Mouse (Mus musculus) liver, embryonic 12.5 days (tissue): ENCODE results near the gene Smurf1. TPM values are rescaled to one million over a fixed set of nuclear protein-coding genes. Genes with fewer than 3 reads are reported as not detected.

ENCODE experiments used
- ATAC-seq: fragments of 200-750 bp; cut with Nextera tagmentation; 2 replicates; pipeline ENCODE4 v1.8.0; 2017; ENCODE audit warnings: moderate number of reproducible peaks, mild to moderate bottlenecking, moderate library complexity
- H3K27ac ChIP-seq: fragments of 300-500 bp; sonication (generic); 2 replicates; pipeline ENCODE4 v1.5.1; 2016; ENCODE audit warnings: mild to moderate bottlenecking
- H3K27me3 ChIP-seq: fragments of 300-500 bp; sonication (generic); replicated peaks from 2 replicates; pipeline ENCODE4 v1.6.1; 2016; ENCODE audit warnings: mild to moderate bottlenecking, moderate library complexity
- H3K36me3 ChIP-seq: fragments of 300-500 bp; sonication (generic); 2 replicates; pipeline ENCODE4 v1.6.1; 2016; ENCODE audit warnings: mild to moderate bottlenecking, moderate library complexity
- H3K4me1 ChIP-seq: fragments of 300-500 bp; sonication (generic); 2 replicates; pipeline ENCODE4 v1.6.1; 2016
- H3K4me2 ChIP-seq: fragments of 300-500 bp; sonication (generic); 2 replicates; pipeline ENCODE4 v1.6.1; 2016; ENCODE audit warnings: mild to moderate bottlenecking, moderate library complexity
- H3K4me3 ChIP-seq: fragments of 300-500 bp; sonication (generic); 2 replicates; pipeline ENCODE4 v1.5.1; 2016; ENCODE audit warnings: mild to moderate bottlenecking, moderate library complexity
- H3K9ac ChIP-seq: fragments of 300-500 bp; sonication (generic); 2 replicates; pipeline ENCODE4 v1.6.1; 2016; ENCODE audit warnings: mild to moderate bottlenecking, moderate library complexity
- H3K9me3 ChIP-seq: fragments of 300-500 bp; sonication (generic); replicated peaks from 2 replicates; pipeline ENCODE4 v1.6.1; 2016; ENCODE audit warnings: mild to moderate bottlenecking, moderate library complexity
- WGBS: fragments of 180-500 bp; shearing (Covaris S2); methylation state at CpG from one replicate; pipeline ENCODE4 v1.1.7; 2016; ENCODE audit not compliant: insufficient replicate concordance; 5-methylcytosine and 5-hydroxymethylcytosine counted together
- polyA plus RNA-seq: library from polyadenylated mRNA; unstranded; fragments of >200 nt; fragmentation: Nextera tagmentation; extraction: Ambion mirVana; gene quantifications from 2 replicates; pipeline ENCODE4 v1.2.1, GENCODE M21; 2016

Smurf1 gene
- polyA plus RNA-seq, 1 experiment from 2014 or later: 4.2 TPM

GRCm38 (mm10) chr5:144952592-144952991 lies 13.1 kb downstream of the Smurf1 start:
- no peaks in the 10 kb centered on the region for H3K9me3 ChIP-seq
- WGBS: 71% methylated on average over 2 of the region's 2 CpGs
- no peak overlapping the region for H3K27ac ChIP-seq
- no peaks in the 10 kb centered on the region for H3K27me3 ChIP-seq
- H3K4me3 ChIP-seq: no peak overlapping the region
- H3K4me2 ChIP-seq: no peak overlapping the region
- 0 out of 2 replicates have a peak, but pooled peaks cover 6% of the 10 kb centered on the region for H3K4me1 ChIP-seq
- no peak overlapping the region for H3K9ac ChIP-seq
- no peaks in the 10 kb centered on the region for H3K36me3 ChIP-seq
- no peak for ATAC-seq

GRCm38 (mm10) chr5:144950428-144951051 lies 15.1 kb downstream of the Smurf1 start:
- no peaks in the 10 kb centered on the region for H3K4me1 ChIP-seq
- H3K36me3 ChIP-seq: no peaks in the 10 kb centered on the region
- no peaks in the 10 kb centered on the region for H3K9me3 ChIP-seq
- H3K27ac ChIP-seq: no peak overlapping the region
- H3K4me3 ChIP-seq: no peak overlapping the region
- ATAC-seq: no peak
- no peak overlapping the region for H3K4me2 ChIP-seq
- H3K9ac ChIP-seq: no peak overlapping the region
- WGBS: 73% methylated on average over 5 of the region's 5 CpGs
- no peaks in the 10 kb centered on the region for H3K27me3 ChIP-seq

GRCm38 (mm10) chr5:144949856-144950255 lies 15.8 kb downstream of the Smurf1 start:
- WGBS: 69% methylated on average over 4 of the region's 4 CpGs
- no peaks in the 10 kb centered on the region for H3K36me3 ChIP-seq
- ATAC-seq: no peak

GRCm38 (mm10) chr5:144948422-144948821 lies 17.2 kb downstream of the Smurf1 start:
- ATAC-seq: no peak
- Histone ChIP-seq H3K27me3 (no peaks in the 10 kb centered on the region), H3K36me3 (no peaks in the 10 kb centered on the region), H3K4me2 (no peak overlapping the region), H3K9ac (no peak overlapping the region), H3K9me3 (no peaks in the 10 kb centered on the region), H3K4me3 (no peak overlapping the region), H3K27ac (no peak overlapping the region), H3K4me1 (no peaks in the 10 kb centered on the region)
- WGBS: 70% methylated on average over 11 of the region's 11 CpGs

More at GRCm38 (mm10) chr5:144949856-144950255, 15.8 kb downstream of the Smurf1 start:
- H3K4me3 ChIP-seq: no peak overlapping the region
- H3K9me3 ChIP-seq: no peaks in the 10 kb centered on the region
- no peak overlapping the region for H3K4me2 ChIP-seq
- no peak overlapping the region for H3K9ac ChIP-seq
- no peak overlapping the region for H3K27ac ChIP-seq
- no peaks in the 10 kb centered on the region for H3K27me3 ChIP-seq
- H3K4me1 ChIP-seq: no peaks in the 10 kb centered on the region

- no peak overlapping the region for H3K27ac ChIP-seq
- ATAC-seq: no peak
- no peak overlapping the region for H3K4me3 ChIP-seq
- H3K4me1 ChIP-seq: no peaks in the 10 kb centered on the region
- H3K9ac ChIP-seq: no peak overlapping the region
- no peak overlapping the region for H3K4me2 ChIP-seq
- H3K9me3 ChIP-seq: no peaks in the 10 kb centered on the region
- no peaks in the 10 kb centered on the region for H3K36me3 ChIP-seq
- no peaks in the 10 kb centered on the region for H3K27me3 ChIP-seq
- whole genome bisulfite sequencing: 87% methylated on average over 1 of the region's 1 CpGs
Observed at GRCm38 (mm10) chr5:144948002-144948401, 17.6 kb downstream of the Smurf1 start.

- no peak overlapping the region for H3K4me2 ChIP-seq
- H3K4me1 ChIP-seq: no peaks in the 10 kb centered on the region
- 67% methylated on average over 4 of the region's 4 CpGs for WGBS
- H3K9ac ChIP-seq: no peak overlapping the region
- ATAC-seq: no peak
- H3K27me3 ChIP-seq: no peaks in the 10 kb centered on the region
- no peaks in the 10 kb centered on the region for H3K9me3 ChIP-seq
- no peak overlapping the region for H3K27ac ChIP-seq
- no peaks in the 10 kb centered on the region for H3K36me3 ChIP-seq
- H3K4me3 ChIP-seq: no peak overlapping the region
Observed at GRCm38 (mm10) chr5:144946032-144946431, 19.6 kb downstream of the Smurf1 start.

- Histone ChIP-seq H3K4me1 (no peaks in the 10 kb centered on the region), H3K9me3 (no peaks in the 10 kb centered on the region), H3K9ac (no peak overlapping the region), H3K4me2 (no peak overlapping the region), H3K36me3 (no peaks in the 10 kb centered on the region), H3K4me3 (no peak overlapping the region), H3K27ac (no peak overlapping the region), H3K27me3 (no peaks in the 10 kb centered on the region)
- 69% methylated on average over 7 of the region's 7 CpGs for WGBS
- no peak for ATAC-seq
Observed at GRCm38 (mm10) chr5:144944932-144945331, 20.7 kb downstream of the Smurf1 start.

GRCm38 (mm10) chr5:144944370-144944769 lies 21.3 kb downstream of the Smurf1 start:
- Histone ChIP-seq H3K27me3 (no peaks in the 10 kb centered on the region), H3K36me3 (no peaks in the 10 kb centered on the region), H3K9ac (no peak overlapping the region), H3K4me3 (no peak overlapping the region), H3K4me2 (no peak overlapping the region), H3K27ac (no peak overlapping the region), H3K9me3 (no peaks in the 10 kb centered on the region), H3K4me1 (no peaks in the 10 kb centered on the region)
- WGBS: 66% methylated on average over 4 of the region's 4 CpGs
- no peak for ATAC-seq

GRCm38 (mm10) chr5:144943346-144943745 lies 22.3 kb downstream of the Smurf1 start:
- Histone ChIP-seq H3K4me2 (no peak overlapping the region), H3K27me3 (no peaks in the 10 kb centered on the region), H3K36me3 (no peaks in the 10 kb centered on the region), H3K9me3 (no peaks in the 10 kb centered on the region), H3K4me1 (no peaks in the 10 kb centered on the region), H3K9ac (no peak overlapping the region), H3K4me3 (no peak overlapping the region), H3K27ac (no peak overlapping the region)
- no peak for ATAC-seq
- 50% methylated on average over 6 of the region's 6 CpGs for WGBS

GRCm38 (mm10) chr5:144942431-144942830 lies 23.2 kb downstream of the Smurf1 start:
- no peak overlapping the region for H3K4me2 ChIP-seq
- no peak overlapping the region for H3K9ac ChIP-seq
- H3K27ac ChIP-seq: no peak overlapping the region
- no peaks in the 10 kb centered on the region for H3K27me3 ChIP-seq
- no peak overlapping the region for H3K4me3 ChIP-seq
- no peaks in the 10 kb centered on the region for H3K36me3 ChIP-seq
- H3K9me3 ChIP-seq: no peaks in the 10 kb centered on the region
- ATAC-seq: no peak
- 67% methylated on average over 9 of the region's 9 CpGs for WGBS
- H3K4me1 ChIP-seq: no peaks in the 10 kb centered on the region; the same call in 1 of the 2 replicates

GRCm38 (mm10) chr5:144940904-144941303 lies 24.7 kb downstream of the Smurf1 start:
- Histone ChIP-seq H3K4me3 (no peak overlapping the region), H3K27me3 (no peaks in the 10 kb centered on the region), H3K27ac (no peak overlapping the region), H3K4me2 (no peak overlapping the region), H3K9ac (no peak overlapping the region), H3K36me3 (no peaks in the 10 kb centered on the region), H3K9me3 (no peaks in the 10 kb centered on the region), H3K4me1 (no peaks in the 10 kb centered on the region; the same call in 1 of the 2 replicates)
- 55% methylated on average over 3 of the region's 3 CpGs for WGBS
- no peak for ATAC-seq

- WGBS: 40% methylated on average over 2 of the region's 2 CpGs
- Histone ChIP-seq H3K4me1 (peaks cover 20% of the 10 kb centered on the region), H3K9me3 (no peaks in the 10 kb centered on the region), H3K4me2 (no peak overlapping the region), H3K9ac (no peak overlapping the region), H3K4me3 (no peak overlapping the region), H3K27me3 (no peaks in the 10 kb centered on the region), H3K36me3 (no peaks in the 10 kb centered on the region), H3K27ac (no peak overlapping the region)
- ATAC-seq: no peak
Observed at GRCm38 (mm10) chr5:144937304-144937703, 28.3 kb downstream of the Smurf1 start.

GRCm38 (mm10) chr5:144933486-144933885 lies 32.2 kb downstream of the Smurf1 start:
- Histone ChIP-seq H3K4me3 (no peak overlapping the region), H3K4me2 (no peak overlapping the region), H3K9me3 (no peaks in the 10 kb centered on the region), H3K4me1 (peaks cover 21% of the 10 kb centered on the region), H3K9ac (no peak overlapping the region), H3K27ac (no peak overlapping the region), H3K27me3 (no peaks in the 10 kb centered on the region), H3K36me3 (no peaks in the 10 kb centered on the region)
- ATAC-seq: no peak
- 41% methylated on average over 4 of the region's 4 CpGs for WGBS
